Mouse (Mus musculus) heart, embryonic 11.5 days (tissue): ENCODE measurements around the gene Dcun1d2. TPM values are rescaled to one million over a fixed set of nuclear protein-coding genes. Genes with fewer than 3 reads are reported as not detected.
A peak's percentile ranks its signal among the peaks of the same experiment; 100 is the strongest.

Source experiments
- ATAC-seq: fragments of 200-750 bp; cut with Nextera tagmentation; replicated peaks from 2 replicates; pipeline ENCODE4 v1.8.0; 2017; ENCODE audit warnings: moderate library complexity; ENCODE audit not compliant: insufficient number of reproducible peaks, low FRiP score, low TSS enrichment
- H3K27ac ChIP-seq: fragments of 300-500 bp; sonication (generic); 2 replicates; pipeline ENCODE4 v1.5.1; 2014; ENCODE audit warnings: mild to moderate bottlenecking, low read depth, low read length
- H3K27me3 ChIP-seq: fragments of 300-500 bp; sonication (generic); 2 replicates; pipeline ENCODE4 v1.6.1; 2014; ENCODE audit warnings: mild to moderate bottlenecking, low read length, mixed read lengths; ENCODE audit not compliant: control insufficient read depth, insufficient read depth
- H3K36me3 ChIP-seq: fragments of 300-500 bp; sonication (generic); 2 replicates; pipeline ENCODE4 v1.6.1; 2014; ENCODE audit warnings: mild to moderate bottlenecking, low read length, moderate library complexity, mixed read lengths; ENCODE audit not compliant: control insufficient read depth, insufficient read depth
- H3K4me1 ChIP-seq: fragments of 300-500 bp; sonication (generic); 2 replicates; pipeline ENCODE4 v1.6.1; 2014; ENCODE audit warnings: low read length; ENCODE audit not compliant: control insufficient read depth, insufficient read depth
- H3K4me2 ChIP-seq: fragments of 300-500 bp; sonication (generic); 2 replicates; pipeline ENCODE4 v1.6.1; 2014; ENCODE audit warnings: mild to moderate bottlenecking, moderate library complexity
- H3K4me3 ChIP-seq: fragments of 300-500 bp; sonication (generic); 2 replicates; pipeline ENCODE4 v1.5.1; 2014; ENCODE audit warnings: low read depth, low read length
- H3K9ac ChIP-seq: fragments of 300-500 bp; sonication (generic); 2 replicates; pipeline ENCODE4 v1.6.1; 2014; ENCODE audit warnings: mild to moderate bottlenecking, low read depth, low read length, moderate library complexity
- H3K9me3 ChIP-seq: fragments of 300-500 bp; sonication (generic); replicated peaks from 2 replicates; pipeline ENCODE4 v1.6.1; 2016; ENCODE audit warnings: low read length; ENCODE audit not compliant: control insufficient read depth
- WGBS: fragments of 180-500 bp; shearing (Covaris S2); extraction: QIAGEN DNeasy Blood & Tissue Kit; methylation state at CpG from one replicate; pipeline ENCODE4 v1.1.7; 2014; ENCODE audit not compliant: insufficient replicate concordance; 5-methylcytosine and 5-hydroxymethylcytosine counted together
- polyA plus RNA-seq: library from polyadenylated mRNA; unstranded; fragments of >200 nt; fragmentation: Nextera tagmentation; extraction: Ambion mirVana; gene quantifications from 2 replicates; pipeline ENCODE4 v1.2.1, GENCODE M21; 2014

Dcun1d2 gene
- polyA plus RNA-seq, 1 experiment from 2014 or later: 27.0 TPM

DNA sequence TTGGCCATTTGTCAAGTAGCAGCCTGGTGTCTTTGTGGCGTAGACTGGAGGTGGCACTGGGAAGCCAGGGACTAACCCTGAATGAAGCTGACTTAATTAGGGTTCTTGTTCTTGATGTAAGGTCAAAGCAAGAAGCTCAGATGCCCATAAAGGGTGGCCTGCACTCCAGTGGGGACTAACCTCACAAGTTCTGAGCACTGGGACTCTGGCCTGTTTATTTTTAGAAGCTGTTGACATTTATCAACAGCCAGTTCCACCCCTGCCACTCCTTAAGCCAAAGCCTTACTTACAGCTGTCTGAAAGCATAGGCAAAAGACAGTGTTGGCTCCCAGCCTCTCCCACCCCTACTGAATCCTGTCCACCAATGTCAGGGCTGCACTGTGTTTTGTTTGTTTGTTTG is 78.2 kb downstream of the Dcun1d2 start:
- H3K9ac ChIP-seq: peak overlapping the region; percentile 1; the same call in 1 of the 2 replicates
- H3K27me3 ChIP-seq: no peaks in the 10 kb centered on the region
- H3K4me3 ChIP-seq: no peak overlapping the region
- no peaks in the 10 kb centered on the region for H3K9me3 ChIP-seq
- H3K36me3 ChIP-seq: no peaks in the 10 kb centered on the region
- H3K27ac ChIP-seq: peak overlapping the region; percentile 83
- peak; percentile 62 for ATAC-seq
- peak overlapping the region; percentile 22 for H3K4me2 ChIP-seq
- 44% methylated on average over 1 of the region's 1 CpGs for WGBS
- H3K4me1 ChIP-seq: peaks cover 33% of the 10 kb centered on the region

- H3K27me3 ChIP-seq: no peaks in the 10 kb centered on the region
- H3K4me3 ChIP-seq: no peak overlapping the region
- H3K9ac ChIP-seq: no peak overlapping the region
- no peaks in the 10 kb centered on the region for H3K36me3 ChIP-seq
- no peak; the same call in 1 of the 2 replicates for ATAC-seq
- peak overlapping the region; percentile 22 for H3K4me2 ChIP-seq
- H3K9me3 ChIP-seq: no peaks in the 10 kb centered on the region
- peaks cover 33% of the 10 kb centered on the region for H3K4me1 ChIP-seq
- 37% methylated on average over 6 of the region's 6 CpGs for WGBS
- H3K27ac ChIP-seq: peak overlapping the region; percentile 83
Observed at GRCm38 (mm10) chr8:13208627-13209355, 79.1 kb downstream of the Dcun1d2 start.

DNA sequence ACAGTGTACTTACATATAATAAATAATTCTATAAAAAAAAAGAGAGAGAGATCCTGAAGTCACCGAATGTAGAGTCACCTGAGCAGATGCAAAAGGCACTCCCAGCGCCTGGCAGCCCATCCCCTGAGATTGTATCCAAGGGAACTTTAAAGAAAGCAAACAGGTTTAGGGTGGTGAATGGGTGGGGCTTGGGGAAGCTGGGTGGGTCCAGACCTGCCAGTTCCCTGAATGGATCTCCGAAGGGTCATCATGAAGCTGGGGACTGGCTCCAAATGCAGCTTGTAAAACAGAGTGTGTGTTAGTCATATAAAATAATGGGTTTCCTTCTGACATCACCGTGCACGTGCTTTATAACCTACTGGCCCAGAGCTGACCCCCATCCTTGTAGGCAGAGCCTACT is 81.6 kb downstream of the Dcun1d2 start:
- no peak overlapping the region for H3K4me3 ChIP-seq
- H3K4me1 ChIP-seq: peaks cover 27% of the 10 kb centered on the region
- no peak for ATAC-seq
- no peaks in the 10 kb centered on the region for H3K36me3 ChIP-seq
- 38% methylated on average over 5 of the region's 5 CpGs for WGBS
- no peak overlapping the region for H3K27ac ChIP-seq
- H3K9me3 ChIP-seq: no peaks in the 10 kb centered on the region
- peaks cover 6% of the 10 kb centered on the region; the same call in 1 of the 2 replicates for H3K27me3 ChIP-seq
- no peak overlapping the region for H3K9ac ChIP-seq
- H3K4me2 ChIP-seq: no peak overlapping the region

Other genes starting within 250 kb of the Dcun1d2 start
- gene Proz, start 227.2 kb downstream of the Dcun1d2 start, polyA plus RNA-seq: 0.50 and 0.56 TPM in 2 replicates
- gene Pcid2, start 182.7 kb downstream of the Dcun1d2 start, polyA plus RNA-seq: 29.1 and 30.1 TPM in 2 replicates
- 111 and 130 TPM in 2 replicates for gene Cul4a, start 182.5 kb downstream of the Dcun1d2 start, polyA plus RNA-seq
- 334 and 393 TPM in 2 replicates for gene Lamp1, start 129.0 kb downstream of the Dcun1d2 start, polyA plus RNA-seq
- 28.2 and 30.6 TPM in 2 replicates for gene Grtp1, start 87.5 kb downstream of the Dcun1d2 start, polyA plus RNA-seq
- gene Adprhl1, start 34.0 kb downstream of the Dcun1d2 start, polyA plus RNA-seq: 132 and 142 TPM in 2 replicates
- 34.4 and 39.3 TPM in 2 replicates for gene Tmco3, start 59 bp upstream of the Dcun1d2 start, polyA plus RNA-seq
- 108 and 114 TPM in 2 replicates for gene Tfdp1, start 50.6 kb upstream of the Dcun1d2 start, polyA plus RNA-seq
- gene Atp4b, start 108.7 kb upstream of the Dcun1d2 start, polyA plus RNA-seq: 0.21 TPM in 1 of 2 replicates, not detected in the other
- gene Grk1, start 117.0 kb upstream of the Dcun1d2 start, polyA plus RNA-seq: 0.04 and 0.06 TPM in 2 replicates
- 0.25 and 0.33 TPM in 2 replicates for gene Tmem255b, start 147.1 kb upstream of the Dcun1d2 start, polyA plus RNA-seq
- 12.4 and 17.7 TPM in 2 replicates for gene Gas6, start 206.4 kb upstream of the Dcun1d2 start, polyA plus RNA-seq